Mouse (Mus musculus): ENCODE data around the gene Secisbp2l. TPM values are rescaled to one million over a fixed set of nuclear protein-coding genes. Genes with fewer than 3 reads are reported as not detected.

Secisbp2l gene
- total RNA-seq, 2 experiments from 2014 or later = 28.1 to 30.0 TPM

GRCm38 (mm10) chr2:125723408-125724085, 59.1 kb downstream of the Secisbp2l start:
- peak; percentile 47 to 60 for DNase-seq
- intact Hi-C loops (cut with DNase I) = loop anchor here (10.0 kb wide), 1 partner anchor 469 kb away; no protein-coding TSS in a partner anchor

GRCm38 (mm10) chr2:125723086-125723407, 59.6 kb downstream of the Secisbp2l start:
- no peak for DNase-seq
- intact Hi-C loops (cut with DNase I) = loop anchor here (10.0 kb wide), 1 partner anchor 468 kb away; no protein-coding TSS in a partner anchor

GRCm38 (mm10) chr2:125716599-125716998, 66.1 kb downstream of the Secisbp2l start:
- no peak for DNase-seq
- intact Hi-C loops (cut with DNase I) = no loop called here

- intact Hi-C loops (cut with DNase I) = no loop called here
Observed at GRCm38 (mm10) chr2:125706510-125706921, 76.2 kb downstream of the Secisbp2l start.

GRCm38 (mm10) chr2:125704907-125705631, 77.6 kb downstream of the Secisbp2l start:
- intact Hi-C loops (cut with DNase I) = no loop called here

More at GRCm38 (mm10) chr2:125706510-125706921, 76.2 kb downstream of the Secisbp2l start:
- DNase-seq = peak in 1 of 2 experiments; percentile 6

GRCm38 (mm10) chr2:125702851-125703250, 79.8 kb downstream of the Secisbp2l start:
- intact Hi-C loops (cut with DNase I) = no loop called here
- no peak for DNase-seq

More at GRCm38 (mm10) chr2:125704907-125705631, 77.6 kb downstream of the Secisbp2l start:
- no peak for DNase-seq

GRCm38 (mm10) chr2:125701606-125702005, 81.1 kb downstream of the Secisbp2l start:
- intact Hi-C loops (cut with DNase I) = no loop called here
- no peak for DNase-seq

- peak; percentile 29 to 50 for DNase-seq
- intact Hi-C loops (cut with DNase I) = no loop called here
Observed at GRCm38 (mm10) chr2:125696219-125696618, 86.5 kb downstream of the Secisbp2l start.

- intact Hi-C loops (cut with DNase I) = no loop called here
- no peak for DNase-seq
Observed at GRCm38 (mm10) chr2:125694798-125695197, 87.9 kb downstream of the Secisbp2l start.

GRCm38 (mm10) chr2:125692010-125692409, 90.7 kb downstream of the Secisbp2l start:
- intact Hi-C loops (cut with DNase I) = no loop called here
- DNase-seq = no peak

Other genes starting within 250 kb of the Secisbp2l start
- gene Cep152, start 157.8 kb downstream of the Secisbp2l start, total RNA-seq (2021) = 1 to 10 TPM; 1.4 TPM
- gene Eid1, start 109.8 kb downstream of the Secisbp2l start, total RNA-seq (2021) = 10 to 100 TPM; 52.2 to 58.0 TPM
- gene Shc4, start 58.7 kb downstream of the Secisbp2l start, total RNA-seq (2021) = under 1 TPM; 0.42 to 0.51 TPM
- gene Galk2, start 76.2 kb upstream of the Secisbp2l start, total RNA-seq (2021) = 10 to 100 TPM; 11.0 to 11.8 TPM
- gene Cops2, start 76.3 kb upstream of the Secisbp2l start, total RNA-seq (2021) = 10 to 100 TPM; 86.5 to 91.6 TPM